Mouse (Mus musculus): ENCODE measurements around the gene Trio. TPM values are rescaled to one million over a fixed set of nuclear protein-coding genes. Genes with fewer than 3 reads are reported as not detected.

The Trio gene
- polyA plus RNA-seq, 1 experiment from 2014 or later, result 53.9 TPM

- ATAC-seq (ENCODE audit: low FRiP score), result no peak
- Histone ChIP-seq H3K36me3 (replicated peaks; ENCODE audit: control insufficient read depth, insufficient read depth) (no peaks in the 10 kb centered on the region), H3K4me2 (replicated peaks) (no peak overlapping the region), H3K9me3 (ENCODE audit: control insufficient read depth, low read length) (no peaks in the 10 kb centered on the region), H3K27ac (no peak overlapping the region), H3K9ac (no peak overlapping the region), H3K27me3 (ENCODE audit: control insufficient read depth, insufficient read depth, low read length) (no peaks in the 10 kb centered on the region), H3K4me1 (replicated peaks; ENCODE audit: control insufficient read depth, insufficient read depth, low read length) (peaks cover 32% of the 10 kb centered on the region), H3K4me3 (replicated peaks; ENCODE audit: low read length) (no peak overlapping the region)
- DNase-seq (ENCODE audit: low spot score), result no peak
- 78% methylated on average over 8 of the region's 8 CpGs for WGBS
These were observed 57.5 kb downstream of the Trio start for GRCm38 (mm10) chr15:27968183-27968582.

DNA sequence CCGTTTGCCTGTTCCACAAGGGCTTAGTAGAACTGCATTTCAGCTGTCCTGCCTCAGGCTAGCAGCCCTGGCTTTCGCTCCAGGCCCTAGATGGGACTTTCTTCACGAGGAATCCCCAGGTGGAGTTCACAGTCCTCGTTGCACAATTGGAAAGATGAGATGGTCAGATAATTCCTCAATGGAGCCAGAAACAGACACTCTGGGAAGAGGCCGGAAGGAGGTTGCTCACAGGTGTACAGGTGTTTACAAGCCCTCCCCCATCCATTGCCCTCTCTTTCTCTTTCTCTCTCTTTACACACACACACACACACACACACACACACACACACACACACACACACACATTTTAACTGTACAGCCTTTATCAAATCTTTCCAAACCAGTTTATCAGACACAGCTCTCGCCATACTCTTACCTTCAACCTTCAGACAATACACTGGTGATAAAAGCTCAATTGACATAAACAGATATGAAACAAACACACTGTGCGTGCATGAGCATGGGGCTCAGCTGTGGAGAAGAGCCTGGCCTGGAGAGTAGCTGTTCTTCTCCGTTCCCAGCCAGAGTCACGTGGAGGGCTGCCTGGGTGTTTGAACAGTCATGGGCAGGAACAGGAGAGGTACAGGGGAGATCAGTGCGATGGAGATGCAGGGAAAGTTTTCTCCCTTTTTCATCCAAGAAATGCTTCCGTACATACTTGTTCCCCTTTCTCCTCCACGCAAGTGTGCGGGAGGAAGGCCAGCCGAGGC is 58.3 kb downstream of the Trio start:
- no peak overlapping the region for H3K4me3 ChIP-seq (replicated peaks; ENCODE audit: low read length)
- H3K27me3 ChIP-seq (ENCODE audit: control insufficient read depth, insufficient read depth, low read length), result no peaks in the 10 kb centered on the region
- no peaks in the 10 kb centered on the region for H3K9me3 ChIP-seq (ENCODE audit: control insufficient read depth, low read length)
- H3K4me1 ChIP-seq (replicated peaks; ENCODE audit: control insufficient read depth, insufficient read depth, low read length), result peaks cover 37% of the 10 kb centered on the region
- H3K9ac ChIP-seq, result no peak overlapping the region
- H3K27ac ChIP-seq, result no peak overlapping the region
- H3K36me3 ChIP-seq (replicated peaks; ENCODE audit: control insufficient read depth, insufficient read depth), result no peaks in the 10 kb centered on the region
- WGBS, result 71% methylated on average over 14 of the region's 14 CpGs
- no peak overlapping the region for H3K4me2 ChIP-seq (replicated peaks)
- ATAC-seq (ENCODE audit: low FRiP score) (peak; percentile 56; the same call in 1 of the 2 replicates), DNase-seq (ENCODE audit: low spot score) (no peak)

- H3K9me3 ChIP-seq (ENCODE audit: control insufficient read depth, low read length), result no peaks in the 10 kb centered on the region
These were observed 60.8 kb downstream of the Trio start for GRCm38 (mm10) chr15:27964877-27965276.

GRCm38 (mm10) chr15:27963506-27963905 is 62.1 kb downstream of the Trio start:
- peaks cover 59% of the 10 kb centered on the region for H3K4me1 ChIP-seq (replicated peaks; ENCODE audit: control insufficient read depth, insufficient read depth, low read length)
- H3K27me3 ChIP-seq (ENCODE audit: control insufficient read depth, insufficient read depth, low read length), result no peaks in the 10 kb centered on the region
- 89% methylated on average over 2 of the region's 2 CpGs for WGBS
- no peak overlapping the region for H3K4me3 ChIP-seq (replicated peaks; ENCODE audit: low read length)
- H3K9me3 ChIP-seq (ENCODE audit: control insufficient read depth, low read length), result no peaks in the 10 kb centered on the region
- DNase-seq (ENCODE audit: low spot score) (no peak), ATAC-seq (ENCODE audit: low FRiP score) (no peak)
- no peak overlapping the region for H3K27ac ChIP-seq
- H3K4me2 ChIP-seq (replicated peaks), result no peak overlapping the region
- H3K36me3 ChIP-seq (replicated peaks; ENCODE audit: control insufficient read depth, insufficient read depth), result no peaks in the 10 kb centered on the region
- H3K9ac ChIP-seq, result no peak overlapping the region

More at GRCm38 (mm10) chr15:27964877-27965276, 60.8 kb downstream of the Trio start:
- ATAC-seq (ENCODE audit: low FRiP score) (no peak), DNase-seq (ENCODE audit: low spot score) (no peak)
- H3K4me3 ChIP-seq (replicated peaks; ENCODE audit: low read length), result no peak overlapping the region
- whole genome bisulfite sequencing, result 77% methylated on average over 6 of the region's 6 CpGs
- H3K27ac ChIP-seq, result no peak overlapping the region
- no peak overlapping the region for H3K9ac ChIP-seq
- H3K4me2 ChIP-seq (replicated peaks), result no peak overlapping the region
- no peaks in the 10 kb centered on the region for H3K27me3 ChIP-seq (ENCODE audit: control insufficient read depth, insufficient read depth, low read length)
- H3K4me1 ChIP-seq (replicated peaks; ENCODE audit: control insufficient read depth, insufficient read depth, low read length), result peaks cover 59% of the 10 kb centered on the region
- H3K36me3 ChIP-seq (replicated peaks; ENCODE audit: control insufficient read depth, insufficient read depth), result no peaks in the 10 kb centered on the region

DNA sequence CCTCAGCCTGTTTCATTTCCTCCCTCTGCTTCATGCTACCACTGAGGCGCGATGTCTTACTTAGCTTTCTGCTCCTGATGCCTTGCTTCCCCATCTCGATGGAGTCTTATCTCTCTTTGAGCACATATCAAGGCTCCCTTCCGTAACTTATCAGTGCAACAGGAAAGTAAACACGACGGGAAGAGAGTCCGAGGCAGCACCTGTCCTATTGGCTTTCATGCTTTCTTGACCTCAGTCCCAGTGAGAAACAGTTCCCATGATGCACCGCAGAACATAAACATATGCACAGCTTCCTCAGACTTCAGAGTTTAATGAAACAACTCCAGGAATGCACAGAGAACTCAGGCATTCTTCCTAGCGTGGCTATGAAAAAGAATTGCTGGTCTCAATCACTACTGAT is 65.0 kb downstream of the Trio start:
- no peak overlapping the region for H3K4me2 ChIP-seq (replicated peaks)
- H3K9me3 ChIP-seq (ENCODE audit: control insufficient read depth, low read length), result no peaks in the 10 kb centered on the region
- ATAC-seq (ENCODE audit: low FRiP score) (no peak), DNase-seq (ENCODE audit: low spot score) (no peak)
- H3K27ac ChIP-seq, result no peak overlapping the region
- no peak overlapping the region for H3K4me3 ChIP-seq (replicated peaks; ENCODE audit: low read length)
- H3K36me3 ChIP-seq (replicated peaks; ENCODE audit: control insufficient read depth, insufficient read depth), result no peaks in the 10 kb centered on the region
- WGBS, result 76% methylated on average over 9 of the region's 9 CpGs
- no peaks in the 10 kb centered on the region for H3K27me3 ChIP-seq (ENCODE audit: control insufficient read depth, insufficient read depth, low read length)
- H3K4me1 ChIP-seq (replicated peaks; ENCODE audit: control insufficient read depth, insufficient read depth, low read length), result peaks cover 60% of the 10 kb centered on the region
- H3K9ac ChIP-seq, result no peak overlapping the region

GRCm38 (mm10) chr15:27957867-27958266 is 67.8 kb downstream of the Trio start:
- DNase-seq (ENCODE audit: low spot score) (no peak), ATAC-seq (ENCODE audit: low FRiP score) (peak; percentile 19; the same call in 1 of the 2 replicates)
- Histone ChIP-seq H3K4me3 (replicated peaks; ENCODE audit: low read length) (no peak overlapping the region), H3K9me3 (ENCODE audit: control insufficient read depth, low read length) (no peaks in the 10 kb centered on the region), H3K4me2 (replicated peaks) (no peak overlapping the region), H3K27ac (0 out of 2 replicates have a peak overlapping the region, but pooled peaks have one; percentile 35), H3K4me1 (replicated peaks; ENCODE audit: control insufficient read depth, insufficient read depth, low read length) (peaks cover 59% of the 10 kb centered on the region), H3K27me3 (ENCODE audit: control insufficient read depth, insufficient read depth, low read length) (no peaks in the 10 kb centered on the region), H3K9ac (no peak overlapping the region), H3K36me3 (replicated peaks; ENCODE audit: control insufficient read depth, insufficient read depth) (no peaks in the 10 kb centered on the region)
- 66% methylated on average over 9 of the region's 9 CpGs for WGBS

DNA sequence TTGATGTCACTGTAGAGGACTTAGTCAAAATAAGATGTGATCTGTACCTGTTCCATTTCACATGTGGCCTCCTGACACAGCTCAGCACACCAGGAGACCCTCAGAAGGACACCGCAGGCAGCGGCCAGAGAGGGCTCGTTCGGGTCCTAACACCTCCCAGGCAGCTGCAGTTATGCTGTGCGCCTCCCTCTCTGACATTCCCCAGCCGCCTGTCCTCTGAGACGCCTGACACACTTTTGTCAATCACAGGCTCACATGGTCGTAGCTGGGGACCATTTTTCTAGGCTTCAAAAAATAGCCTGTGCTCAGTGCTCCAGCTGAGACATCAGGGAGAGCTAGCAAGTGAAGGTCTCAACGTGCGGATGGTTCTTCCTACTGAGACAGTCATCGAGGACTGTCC is 70.0 kb downstream of the Trio start:
- Histone ChIP-seq H3K9ac (no peak overlapping the region), H3K4me3 (replicated peaks; ENCODE audit: low read length) (no peak overlapping the region), H3K4me2 (replicated peaks) (no peak overlapping the region), H3K27me3 (ENCODE audit: control insufficient read depth, insufficient read depth, low read length) (no peaks in the 10 kb centered on the region), H3K4me1 (replicated peaks; ENCODE audit: control insufficient read depth, insufficient read depth, low read length) (peaks cover 42% of the 10 kb centered on the region), H3K9me3 (ENCODE audit: control insufficient read depth, low read length) (no peaks in the 10 kb centered on the region), H3K27ac (0 out of 2 replicates have a peak overlapping the region, but pooled peaks have one; percentile 43), H3K36me3 (replicated peaks; ENCODE audit: control insufficient read depth, insufficient read depth) (no peaks in the 10 kb centered on the region)
- WGBS, result 45% methylated on average over 11 of the region's 11 CpGs
- ATAC-seq (ENCODE audit: low FRiP score), result no peak
- DNase-seq (ENCODE audit: low spot score), result no peak

GRCm38 (mm10) chr15:27954356-27954755 is 71.3 kb downstream of the Trio start:
- no peaks in the 10 kb centered on the region for H3K27me3 ChIP-seq (ENCODE audit: control insufficient read depth, insufficient read depth, low read length)
- no peaks in the 10 kb centered on the region for H3K36me3 ChIP-seq (replicated peaks; ENCODE audit: control insufficient read depth, insufficient read depth)
- DNase-seq (ENCODE audit: low spot score), result no peak
- 86% methylated on average over 5 of the region's 5 CpGs for WGBS
- no peak overlapping the region for H3K4me2 ChIP-seq (replicated peaks)
- ATAC-seq (ENCODE audit: low FRiP score), result no peak
- no peak overlapping the region for H3K9ac ChIP-seq
- H3K4me1 ChIP-seq (replicated peaks; ENCODE audit: control insufficient read depth, insufficient read depth, low read length), result peaks cover 35% of the 10 kb centered on the region
- no peak overlapping the region for H3K27ac ChIP-seq
- H3K9me3 ChIP-seq (ENCODE audit: control insufficient read depth, low read length), result no peaks in the 10 kb centered on the region
- no peak overlapping the region for H3K4me3 ChIP-seq (replicated peaks; ENCODE audit: low read length)

DNA sequence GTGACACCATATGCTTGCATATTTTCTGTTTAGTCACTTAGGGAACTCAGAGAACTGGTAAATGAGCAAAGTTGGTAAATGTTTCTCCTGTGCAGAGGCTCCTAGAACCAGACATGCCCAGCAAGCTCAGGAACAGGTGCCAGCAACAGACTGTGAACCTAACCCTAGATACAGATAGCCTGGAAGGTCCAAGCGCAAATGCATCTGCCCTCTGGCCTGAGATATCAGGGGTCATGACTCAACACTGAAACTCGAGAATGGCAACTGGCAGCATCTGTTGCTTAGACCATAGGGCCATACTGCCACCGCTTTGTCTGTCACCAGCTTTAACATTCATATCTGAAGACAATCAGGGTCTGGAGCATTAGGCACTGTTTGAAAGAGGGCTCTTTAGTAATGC is 72.1 kb downstream of the Trio start:
- 75% methylated on average over 3 of the region's 3 CpGs for WGBS

More for the DNA sequence above, 72.1 kb downstream of the Trio start:
- ATAC-seq (ENCODE audit: low FRiP score) (no peak), DNase-seq (ENCODE audit: low spot score) (no peak)
- Histone ChIP-seq H3K4me1 (replicated peaks; ENCODE audit: control insufficient read depth, insufficient read depth, low read length) (peaks cover 35% of the 10 kb centered on the region), H3K27ac (no peak overlapping the region), H3K4me3 (replicated peaks; ENCODE audit: low read length) (no peak overlapping the region), H3K36me3 (replicated peaks; ENCODE audit: control insufficient read depth, insufficient read depth) (no peaks in the 10 kb centered on the region), H3K27me3 (ENCODE audit: control insufficient read depth, insufficient read depth, low read length) (no peaks in the 10 kb centered on the region), H3K4me2 (replicated peaks) (no peak overlapping the region), H3K9ac (no peak overlapping the region), H3K9me3 (ENCODE audit: control insufficient read depth, low read length) (no peaks in the 10 kb centered on the region)
